Mouse (Mus musculus): ENCODE measurements around the gene Klra2.

- peak; percentile 76 for TF ChIP-seq CTCF (IDR thresholded peaks at IDR 0.05; ENCODE audit: low read depth)
- no peak for TF ChIP-seq EP300 (IDR thresholded peaks at IDR 0.05; ENCODE audit: low read depth)
These were observed 43.3 kb upstream of the Klra2 start for GRCm38 (mm10) chr6:131290430-131290829.
